Mouse (Mus musculus): ENCODE results near the gene Rbfox2.

GRCm38 (mm10) chr15:77091394-77091793 is 215.4 kb downstream of the Rbfox2 start:
- TF ChIP-seq CTCF (IDR thresholded peaks at IDR 0.05; ENCODE audit: borderline replicate concordance, insufficient read depth, low read depth, low read length) (no peak), POLR2A (IDR thresholded peaks at IDR 0.05; ENCODE audit: borderline replicate concordance, insufficient read depth, low read length) (no peak)

Data from cerebellum, adult 2 months (tissue).